Mouse (Mus musculus) heart, embryonic 14.5 days (tissue): ENCODE results near the gene Prkaca. TPM values are rescaled to one million over a fixed set of nuclear protein-coding genes. Genes with fewer than 3 reads are reported as not detected.
"Not testable (repeated sequence)": the region's sequence is repeated elsewhere in the genome, so short reads cannot be mapped to it uniquely, and the experiment has no call there.

Experiments
- ATAC-seq: fragments of 200-750 bp; cut with Nextera tagmentation; 2 replicates; pipeline ENCODE4 v1.8.0; 2017; ENCODE audit warnings: low read depth, moderate TSS enrichment; ENCODE audit not compliant: insufficient number of reproducible peaks, insufficient read depth, low FRiP score
- H3K27ac ChIP-seq, 2 experiments: fragments of 200-500 bp in 1 of 2; fragments of 300-500 bp in 1 of 2; sonication (generic) in 1 of 2; replicated peaks in 1 of 2; 2 replicates each; pipeline ENCODE4 v1.5.1; 2012 to 2014; ENCODE audit warnings: low read depth in 2 of 2, low read length in 2 of 2, control low read depth in 1 of 2, mild to moderate bottlenecking in 1 of 2, mixed read lengths in 1 of 2; ENCODE audit not compliant: control insufficient read depth in 1 of 2, insufficient read depth in 1 of 2
- H3K27me3 ChIP-seq: fragments of 300-500 bp; sonication (generic); 2 replicates; pipeline ENCODE4 v1.6.1; 2014; ENCODE audit warnings: mild to moderate bottlenecking, low read length, control low read depth; ENCODE audit not compliant: control insufficient read depth, insufficient read depth
- H3K36me3 ChIP-seq: fragments of 300-500 bp; sonication (generic); 2 replicates; pipeline ENCODE4 v1.6.1; 2014; ENCODE audit warnings: mild to moderate bottlenecking, control low read depth, low read length, mixed read lengths; ENCODE audit not compliant: control insufficient read depth, insufficient read depth
- H3K4me1 ChIP-seq, 2 experiments: fragments of 200-500 bp in 1 of 2; fragments of 300-500 bp in 1 of 2; sonication (generic) in 1 of 2; 2 replicates each; pipeline ENCODE4 v1.6.1; 2012 to 2014; ENCODE audit warnings: low read length in 2 of 2, control low read depth in 1 of 2, mixed read lengths in 1 of 2; ENCODE audit not compliant: control insufficient read depth in 2 of 2, insufficient read depth in 2 of 2
- H3K4me2 ChIP-seq: fragments of 300-500 bp; sonication (generic); 2 replicates; pipeline ENCODE4 v1.6.1; 2014; ENCODE audit warnings: mild to moderate bottlenecking, low read length
- H3K4me3 ChIP-seq, 2 experiments: fragments of 200-500 bp in 1 of 2; fragments of 300-500 bp in 1 of 2; sonication (generic) in 1 of 2; 2 replicates each; pipeline ENCODE4 v1.5.1; 2012 to 2014; ENCODE audit warnings: low read length in 2 of 2, mild to moderate bottlenecking in 2 of 2, control low read depth in 1 of 2, low read depth in 1 of 2, moderate library complexity in 1 of 2; ENCODE audit not compliant: control insufficient read depth in 1 of 2, insufficient read depth in 1 of 2
- H3K9ac ChIP-seq: fragments of 300-500 bp; sonication (generic); 2 replicates; pipeline ENCODE4 v1.6.1; 2014; ENCODE audit warnings: mild to moderate bottlenecking, low read length
- H3K9me3 ChIP-seq: fragments of 300-500 bp; sonication (generic); 2 replicates; pipeline ENCODE4 v1.6.1; 2016; ENCODE audit warnings: low read length, control low read depth; ENCODE audit not compliant: control insufficient read depth
- WGBS: fragments of 180-500 bp; shearing (Covaris S2); extraction: QIAGEN DNeasy Blood & Tissue Kit; methylation state at CpG from one replicate; pipeline ENCODE4 v1.1.7; 2014; 5-methylcytosine and 5-hydroxymethylcytosine counted together
- polyA plus RNA-seq: library from polyadenylated mRNA; unstranded; fragments of >200 nt; fragmentation: Nextera tagmentation; extraction: Ambion mirVana; gene quantifications from 2 replicates; pipeline ENCODE4 v1.2.1, GENCODE M21; 2014

Gene Prkaca
- polyA plus RNA-seq, 1 experiment from 2014 or later, result 211 TPM

- no peak overlapping the region for H3K4me2 ChIP-seq
- H3K4me3 ChIP-seq, result no peak overlapping the region
- no peak overlapping the region for H3K9ac ChIP-seq
- H3K9me3 ChIP-seq, result no peaks in the 10 kb centered on the region
- H3K36me3 ChIP-seq, result peaks cover 35% of the 10 kb centered on the region
- no peaks in the 10 kb centered on the region for H3K27me3 ChIP-seq
- H3K4me1 ChIP-seq, result peaks cover 14 to 23% of the 10 kb centered on the region in 2 experiments
- no peak for ATAC-seq
- 69% methylated on average over 12 of the region's 12 CpGs for WGBS
- H3K27ac ChIP-seq, result no peak overlapping the region
Observed at GRCm38 (mm10) chr8:84002957-84003611, 30.3 kb downstream of the Prkaca start.

GRCm38 (mm10) chr8:84003612-84004246 is 30.9 kb downstream of the Prkaca start:
- Histone ChIP-seq H3K4me1 (peaks cover 13 to 22% of the 10 kb centered on the region in 2 experiments), H3K36me3 (peaks cover 35% of the 10 kb centered on the region), H3K9ac (peak overlapping the region; percentile 80), H3K4me3 (peak overlapping the region in 1 of 2 experiments; percentile 65; a peak in 2 of 4 replicates), H3K27me3 (no peaks in the 10 kb centered on the region), H3K9me3 (no peaks in the 10 kb centered on the region), H3K27ac (no peak overlapping the region), H3K4me2 (peak overlapping the region; percentile 88)
- WGBS, result 76% methylated on average over 6 of the region's 6 CpGs
- no peak for ATAC-seq

- WGBS, result 1% methylated on average over 30 of the region's 30 CpGs
- peaks cover 7 to 13% of the 10 kb centered on the region in 2 experiments for H3K4me1 ChIP-seq
- H3K4me2 ChIP-seq, result peak overlapping the region; percentile 88
- peak overlapping the region; percentile 65 to 79 for H3K4me3 ChIP-seq
- H3K36me3 ChIP-seq, result peaks cover 28% of the 10 kb centered on the region
- no peaks in the 10 kb centered on the region for H3K9me3 ChIP-seq
- ATAC-seq, result peak; percentile 68
- H3K27ac ChIP-seq, result peak overlapping the region; percentile 61 to 80
- H3K27me3 ChIP-seq, result no peaks in the 10 kb centered on the region
- peak overlapping the region; percentile 80 for H3K9ac ChIP-seq
Observed at GRCm38 (mm10) chr8:84004533-84005201, 31.9 kb downstream of the Prkaca start.

GRCm38 (mm10) chr8:84005502-84005901 is 32.7 kb downstream of the Prkaca start:
- 94% methylated on average over 7 of the region's 7 CpGs for WGBS
- ATAC-seq, H3K4me2 ChIP-seq, H3K9me3 ChIP-seq, H3K27me3 ChIP-seq, H3K4me3 ChIP-seq, H3K9ac ChIP-seq: not testable (repeated sequence)
- H3K36me3 ChIP-seq, result peaks cover 19% of the 10 kb centered on the region
- H3K27ac ChIP-seq, result peak overlapping the region in 1 of 2 experiments; percentile 61; a peak in 1 of 4 replicates
- peaks cover 7 to 14% of the 10 kb centered on the region in 2 experiments for H3K4me1 ChIP-seq

GRCm38 (mm10) chr8:84008362-84008761 is 35.6 kb downstream of the Prkaca start:
- Histone ChIP-seq H3K36me3 (no peaks in the 10 kb centered on the region), H3K27me3 (peaks cover 33% of the 10 kb centered on the region), H3K4me1 (peaks cover 8 to 35% of the 10 kb centered on the region in 2 experiments), H3K4me3 (no peak overlapping the region), H3K9ac (no peak overlapping the region), H3K27ac (no peak overlapping the region), H3K9me3 (no peaks in the 10 kb centered on the region), H3K4me2 (no peak overlapping the region)
- WGBS, result 29% methylated on average over 7 of the region's 7 CpGs
- ATAC-seq, result no peak

GRCm38 (mm10) chr8:84009876-84010275 is 37.1 kb downstream of the Prkaca start:
- no peak overlapping the region for H3K4me2 ChIP-seq
- no peak overlapping the region for H3K27ac ChIP-seq
- ATAC-seq, result no peak
- peaks cover 35% of the 10 kb centered on the region for H3K27me3 ChIP-seq
- H3K9ac ChIP-seq, result no peak overlapping the region
- 1% methylated on average over 11 of the region's 11 CpGs for WGBS
- peaks cover 5 to 26% of the 10 kb centered on the region in 2 experiments; a peak in 3 of 4 replicates for H3K4me1 ChIP-seq
- no peaks in the 10 kb centered on the region for H3K36me3 ChIP-seq
- no peaks in the 10 kb centered on the region for H3K9me3 ChIP-seq
- H3K4me3 ChIP-seq, result no peak overlapping the region

GRCm38 (mm10) chr8:84010625-84011611 is 38.1 kb downstream of the Prkaca start:
- Histone ChIP-seq H3K27ac (no peak overlapping the region), H3K4me3 (peak overlapping the region; percentile 47 to 52), H3K27me3 (peaks cover 35% of the 10 kb centered on the region), H3K4me2 (peak overlapping the region; percentile 99), H3K4me1 (peaks cover 2 to 22% of the 10 kb centered on the region in 2 experiments; a peak in 3 of 4 replicates), H3K36me3 (no peaks in the 10 kb centered on the region), H3K9ac (peak overlapping the region; percentile 60; the same call in 1 of the 2 replicates), H3K9me3 (peaks cover 2% of the 10 kb centered on the region; the same call in 1 of the 2 replicates)
- 2% methylated on average over 83 of the region's 83 CpGs for WGBS
- ATAC-seq, result peak; percentile 42
